In genomic region chr14:108910449-108911137, GRCm38 (mm10) we compare ENCODE assay signal across 8 mouse cellular contexts. TPM values are rescaled to one million over a fixed set of nuclear protein-coding genes. Genes with fewer than 3 reads are reported as not detected.
DNase-seq lines count a peak whose midpoint lies in the region; ATAC-seq lines count a peak whose summit lies in the region.

No protein-coding gene starts in this region.

- H3K4me1 ChIP-seq in lung, embryonic 15.5 days = peaks cover 15% of the 10 kb centered on the region; the same call in 1 of the 2 replicates
- peaks cover 39% of the 10 kb centered on the region for H3K4me1 ChIP-seq in embryonic facial prominence, embryonic 10.5 days
- H3K4me1 ChIP-seq in intestine, embryonic 16.5 days (ENCODE audit: control insufficient read depth, insufficient read depth, low read length) = peaks cover 17% of the 10 kb centered on the region
- no peaks in the 10 kb centered on the region for H3K4me1 ChIP-seq in liver, embryonic 15.5 days (replicated peaks)

- no peaks in the 10 kb centered on the region for H3K9me3 ChIP-seq in lung, embryonic 15.5 days
- no peaks in the 10 kb centered on the region for H3K9me3 ChIP-seq in embryonic facial prominence, embryonic 10.5 days
- no peaks in the 10 kb centered on the region for H3K9me3 ChIP-seq in intestine, embryonic 16.5 days (ENCODE audit: control insufficient read depth, low read length)
- H3K9me3 ChIP-seq in liver, embryonic 15.5 days (replicated peaks) = no peaks in the 10 kb centered on the region

- WGBS in lung, embryonic 15.5 days = 7% methylated on average over 19 of the region's 19 CpGs
- WGBS in embryonic facial prominence, embryonic 10.5 days = 2% methylated on average over 19 of the region's 19 CpGs
- WGBS in intestine, embryonic 16.5 days = 8% methylated on average over 19 of the region's 19 CpGs
- 5% methylated on average over 19 of the region's 19 CpGs for WGBS in liver, embryonic 15.5 days (ENCODE audit: insufficient replicate concordance)

- H3K9ac ChIP-seq in lung, embryonic 15.5 days = no peak overlapping the region
- no peak overlapping the region for H3K9ac ChIP-seq in intestine, embryonic 16.5 days (ENCODE audit: low read depth, low read length)
- no peak overlapping the region for H3K9ac ChIP-seq in liver, embryonic 15.5 days

- peak overlapping the region; percentile 56 for H3K4me2 ChIP-seq in lung, embryonic 15.5 days
- H3K4me2 ChIP-seq in intestine, embryonic 16.5 days (ENCODE audit: low read depth, low read length) = peak overlapping the region; percentile 64
- peak overlapping the region; percentile 32 for H3K4me2 ChIP-seq in liver, embryonic 15.5 days

- no peak; the same call in 1 of the 2 replicates for ATAC-seq in lung, embryonic 15.5 days (ENCODE audit: borderline replicate concordance, extremely low read depth, low FRiP score, low TSS enrichment)
- ATAC-seq in intestine, embryonic 16.5 days = peak; percentile 40; the same call in 1 of the 2 replicates
- ATAC-seq in liver, embryonic 15.5 days (ENCODE audit: insufficient read depth) = no peak

- H3K36me3 ChIP-seq in lung, embryonic 15.5 days = no peaks in the 10 kb centered on the region
- no peaks in the 10 kb centered on the region for H3K36me3 ChIP-seq in embryonic facial prominence, embryonic 10.5 days (replicated peaks)
- H3K36me3 ChIP-seq in intestine, embryonic 16.5 days (ENCODE audit: control insufficient read depth, insufficient read depth, low read length) = no peaks in the 10 kb centered on the region
- no peaks in the 10 kb centered on the region for H3K36me3 ChIP-seq in liver, embryonic 15.5 days (replicated peaks)

- peaks cover 39% of the 10 kb centered on the region for H3K27me3 ChIP-seq in lung, embryonic 15.5 days
- H3K27me3 ChIP-seq in embryonic facial prominence, embryonic 10.5 days (replicated peaks; ENCODE audit: low read depth, poor library complexity, severe bottlenecking) = peaks cover 49% of the 10 kb centered on the region
- peaks cover 21% of the 10 kb centered on the region for H3K27me3 ChIP-seq in intestine, embryonic 16.5 days (replicated peaks; ENCODE audit: control insufficient read depth, insufficient read depth, low read length)
- H3K27me3 ChIP-seq in liver, embryonic 15.5 days = peaks cover 35% of the 10 kb centered on the region

- no peak overlapping the region for H3K27ac ChIP-seq in lung, embryonic 15.5 days
- no peak overlapping the region for H3K27ac ChIP-seq in embryonic facial prominence, embryonic 10.5 days (replicated peaks)
- no peak overlapping the region for H3K27ac ChIP-seq in intestine, embryonic 16.5 days (ENCODE audit: low read length)
- no peak overlapping the region for H3K27ac ChIP-seq in liver, embryonic 15.5 days (replicated peaks)

- DNase-seq in lung, postnatal 25 days (ENCODE audit: low spot score) = no peak
- no peak for DNase-seq in embryonic facial prominence, embryonic 10.5 days (ENCODE audit: low spot score)
- DNase-seq in adrenal gland, postnatal 10 days = no peak
- no peak for DNase-seq in spleen, adult 18-20 months
- DNase-seq in adrenal gland, postnatal 14 days = no peak

- peak overlapping the region; percentile 32 for H3K4me3 ChIP-seq in lung, embryonic 15.5 days
- peak overlapping the region; percentile 58 for H3K4me3 ChIP-seq in embryonic facial prominence, embryonic 10.5 days
- H3K4me3 ChIP-seq in intestine, embryonic 16.5 days (ENCODE audit: low read length) = peak overlapping the region; percentile 40
- H3K4me3 ChIP-seq in liver, embryonic 15.5 days (replicated peaks) = no peak overlapping the region

RNA-seq across cellular contexts. Expression of gene Slitrk1, which starts 3.4 kb away (rescaled TPM):
- polyA plus RNA-seq in lung, embryonic 15.5 days (2015; fragmentation: Nextera tagmentation; extraction: Ambion mirVana) = 0.05 and 0.14 TPM in 2 replicates
- polyA plus RNA-seq in embryonic facial prominence, embryonic 10.5 days (2016; fragmentation: Nextera tagmentation; extraction: Ambion mirVana) = 0.89 and 1.1 TPM in 2 replicates
- 0.70 and 0.81 TPM in 2 replicates for polyA plus RNA-seq in intestine, embryonic 16.5 days (2015; fragmentation: Nextera tagmentation; extraction: Ambion mirVana)
- polyA plus RNA-seq in liver, embryonic 15.5 days (2015; fragmentation: Nextera tagmentation; extraction: Ambion mirVana) = 0.01 and 0.03 TPM in 2 replicates
- 1 to 10 TPM; 1.1 to 2.2 TPM for total RNA-seq in adrenal gland, postnatal 10 days (2021)
- total RNA-seq in adrenal gland, postnatal 14 days (2021) = 1.0 and 1.5 TPM in 2 replicates
